Mouse (Mus musculus) megakaryocyte, embryonic 14.5 days (primary cell): ENCODE measurements around the gene Crbn.

ENCODE experiments used
- FLI1 ChIP-seq: IDR thresholded peaks from 2 replicates; pipeline ENCODE4 v1.6.1; 2012; ENCODE audit warnings: low read length, inconsistent platforms, mixed read lengths
- GATA1 ChIP-seq: IDR thresholded peaks from 3 replicates; pipeline ENCODE4 v1.6.1; 2012; ENCODE audit warnings: mixed read lengths, low read length, inconsistent platforms, borderline replicate concordance

GRCm38 (mm10) chr6:106732563-106732962 is 67.3 kb downstream of the Crbn start:
- TF ChIP-seq GATA1 (no peak), FLI1 (no peak)
